Mouse (Mus musculus) kidney, embryonic 14.5 days (tissue): ENCODE measurements at regions not wholly inside any gene's neighbourhood (a gene's known extent, or its start where the extent isn't known, plus 50 kb on each side); places are given as distances from the start of the nearest gene placed in this dataset.

ENCODE experiments used
- ATAC-seq: fragments of 200-750 bp; cut with Nextera tagmentation; 2 replicates; pipeline ENCODE4 v1.8.0; 2017; ENCODE audit warnings: moderate number of reproducible peaks, mild to moderate bottlenecking, moderate TSS enrichment, moderate library complexity; ENCODE audit not compliant: low FRiP score, low TSS enrichment
- H3K27ac ChIP-seq: fragments of 300-500 bp; sonication (generic); 2 replicates; pipeline ENCODE4 v1.5.1; 2014; ENCODE audit warnings: low read depth, mild to moderate bottlenecking, low read length, moderate library complexity, mixed read lengths
- H3K27me3 ChIP-seq: fragments of 300-500 bp; sonication (generic); 2 replicates; pipeline ENCODE4 v1.6.1; 2014; ENCODE audit warnings: mild to moderate bottlenecking, low read length; ENCODE audit not compliant: control insufficient read depth, insufficient read depth
- H3K36me3 ChIP-seq: fragments of 300-500 bp; sonication (generic); 2 replicates; pipeline ENCODE4 v1.6.1; 2014; ENCODE audit warnings: low read length, mixed read lengths; ENCODE audit not compliant: control insufficient read depth, insufficient read depth
- H3K4me1 ChIP-seq: fragments of 300-500 bp; sonication (generic); 2 replicates; pipeline ENCODE4 v1.6.1; 2014; ENCODE audit warnings: low read length, mixed read lengths; ENCODE audit not compliant: control insufficient read depth, insufficient read depth
- H3K4me2 ChIP-seq: fragments of 300-500 bp; sonication (generic); replicated peaks from 2 replicates; pipeline ENCODE4 v1.6.1; 2014; ENCODE audit warnings: low read depth, mild to moderate bottlenecking, low read length
- H3K4me3 ChIP-seq: fragments of 300-500 bp; sonication (generic); 2 replicates; pipeline ENCODE4 v1.5.1; 2014; ENCODE audit warnings: mild to moderate bottlenecking, low read length
- H3K9ac ChIP-seq: fragments of 300-500 bp; sonication (generic); 2 replicates; pipeline ENCODE4 v1.6.1; 2014; ENCODE audit warnings: low read depth, mild to moderate bottlenecking, low read length, moderate library complexity
- H3K9me3 ChIP-seq: fragments of 300-500 bp; sonication (generic); 2 replicates; pipeline ENCODE4 v1.6.1; 2016; ENCODE audit warnings: low read length; ENCODE audit not compliant: control insufficient read depth
- WGBS: fragments of 180-500 bp; shearing (Covaris S2); extraction: QIAGEN DNeasy Blood & Tissue Kit; methylation state at CpG from one replicate; pipeline ENCODE4 v1.1.7; 2014; 5-methylcytosine and 5-hydroxymethylcytosine counted together

- ATAC-seq = no peak
- Histone ChIP-seq H3K4me3 (no peak overlapping the region), H3K27me3 (no peaks in the 10 kb centered on the region), H3K36me3 (no peaks in the 10 kb centered on the region), H3K4me2 (no peak overlapping the region), H3K4me1 (no peaks in the 10 kb centered on the region), H3K9ac (no peak overlapping the region), H3K9me3 (peaks cover 21% of the 10 kb centered on the region), H3K27ac (no peak overlapping the region)
- 73% methylated on average over 7 of the region's 7 CpGs for WGBS
These were observed 146.9 kb downstream of the Rpap3 start for GRCm38 (mm10) chr15:97558725-97559124.

DNA sequence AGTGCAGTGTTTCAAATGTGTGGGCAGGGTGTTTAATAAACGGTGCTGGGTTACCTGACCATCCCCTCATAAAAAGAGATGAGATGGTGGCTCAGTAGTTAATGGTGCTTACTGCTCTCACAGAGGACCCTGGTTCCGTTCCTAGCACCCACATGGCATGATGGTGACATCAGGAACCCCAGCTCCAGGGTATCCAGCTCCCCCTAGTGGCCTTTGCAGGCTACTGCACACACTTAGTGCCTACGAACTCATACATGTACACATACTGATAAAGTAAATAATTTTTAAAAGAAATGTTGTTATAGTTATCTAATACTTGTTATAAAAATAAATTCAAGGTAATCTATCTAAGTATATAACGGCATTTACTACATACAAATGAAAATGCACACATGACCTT lies 157.3 kb downstream of the Rpap3 start:
- no peaks in the 10 kb centered on the region for H3K27me3 ChIP-seq
- H3K4me2 ChIP-seq = no peak overlapping the region
- no peak for ATAC-seq
- no peak overlapping the region for H3K9ac ChIP-seq
- 91% methylated on average over 4 of the region's 4 CpGs for WGBS
- no peaks in the 10 kb centered on the region for H3K4me1 ChIP-seq
- no peaks in the 10 kb centered on the region for H3K36me3 ChIP-seq
- H3K27ac ChIP-seq = no peak overlapping the region
- no peak overlapping the region for H3K4me3 ChIP-seq
- H3K9me3 ChIP-seq = peaks cover 8% of the 10 kb centered on the region

DNA sequence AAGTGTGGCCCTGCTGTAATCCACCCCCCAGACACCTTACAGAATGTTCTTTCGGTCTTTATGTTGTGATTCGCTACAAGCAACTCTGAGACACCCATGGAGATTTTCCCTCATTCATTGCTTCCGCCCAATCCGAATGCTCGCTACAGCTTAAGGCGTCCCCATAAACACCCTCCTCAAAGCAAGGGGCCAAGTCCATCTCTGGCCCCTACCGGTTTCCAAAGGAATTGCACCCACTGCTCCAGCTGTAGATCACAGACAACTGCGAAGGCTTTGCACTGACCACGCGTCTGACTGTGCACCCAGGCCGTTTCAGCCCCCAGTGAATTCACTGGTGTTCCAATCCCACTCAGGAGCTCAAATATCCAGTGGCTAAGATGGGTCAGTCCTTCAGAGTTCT lies 160.6 kb downstream of the Rpap3 start:
- ATAC-seq = no peak
- WGBS = 89% methylated on average over 11 of the region's 11 CpGs
- peaks cover 8% of the 10 kb centered on the region for H3K9me3 ChIP-seq
- no peaks in the 10 kb centered on the region for H3K4me1 ChIP-seq
- no peak overlapping the region for H3K4me2 ChIP-seq
- H3K36me3 ChIP-seq = no peaks in the 10 kb centered on the region
- no peaks in the 10 kb centered on the region for H3K27me3 ChIP-seq
- H3K9ac ChIP-seq = no peak overlapping the region
- H3K4me3 ChIP-seq = no peak overlapping the region
- H3K27ac ChIP-seq = no peak overlapping the region

DNA sequence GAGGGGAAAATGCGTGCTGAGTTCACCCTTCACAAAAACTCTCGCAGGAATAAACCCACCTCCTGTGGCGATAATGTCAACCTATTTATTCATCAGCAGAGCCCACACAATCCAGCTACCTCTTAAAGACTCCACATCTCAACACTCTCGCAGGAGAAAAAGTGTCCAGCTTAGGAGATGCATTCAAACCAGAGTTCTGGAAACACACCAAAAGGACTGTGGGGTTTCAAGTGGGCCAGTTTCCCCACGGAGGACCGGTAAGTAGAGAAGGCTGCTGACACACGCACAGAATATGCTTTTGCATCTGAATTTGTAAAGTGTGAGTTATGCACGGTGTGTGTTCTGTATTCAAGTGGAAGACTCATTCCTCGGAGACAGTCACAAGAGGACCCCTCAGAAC lies 164.0 kb downstream of the Rpap3 start:
- no peak overlapping the region for H3K27ac ChIP-seq
- peaks cover 2% of the 10 kb centered on the region; the same call in 1 of the 2 replicates for H3K9me3 ChIP-seq
- H3K9ac ChIP-seq = no peak overlapping the region
- H3K27me3 ChIP-seq = no peaks in the 10 kb centered on the region
- H3K36me3 ChIP-seq = no peaks in the 10 kb centered on the region
- 84% methylated on average over 9 of the region's 9 CpGs for WGBS
- no peak overlapping the region for H3K4me2 ChIP-seq
- H3K4me3 ChIP-seq = no peak overlapping the region
- ATAC-seq = no peak
- no peaks in the 10 kb centered on the region for H3K4me1 ChIP-seq

- H3K4me3 ChIP-seq = no peak overlapping the region
- H3K36me3 ChIP-seq = no peaks in the 10 kb centered on the region
- H3K27me3 ChIP-seq = no peaks in the 10 kb centered on the region
- H3K27ac ChIP-seq = no peak overlapping the region
- H3K4me2 ChIP-seq = no peak overlapping the region
- 91% methylated on average over 12 of the region's 12 CpGs for WGBS
- ATAC-seq = no peak
- no peaks in the 10 kb centered on the region for H3K9me3 ChIP-seq
- H3K9ac ChIP-seq = no peak overlapping the region
- no peaks in the 10 kb centered on the region for H3K4me1 ChIP-seq
These were observed 169.5 kb downstream of the Rpap3 start for GRCm38 (mm10) chr15:97536145-97536544.

DNA sequence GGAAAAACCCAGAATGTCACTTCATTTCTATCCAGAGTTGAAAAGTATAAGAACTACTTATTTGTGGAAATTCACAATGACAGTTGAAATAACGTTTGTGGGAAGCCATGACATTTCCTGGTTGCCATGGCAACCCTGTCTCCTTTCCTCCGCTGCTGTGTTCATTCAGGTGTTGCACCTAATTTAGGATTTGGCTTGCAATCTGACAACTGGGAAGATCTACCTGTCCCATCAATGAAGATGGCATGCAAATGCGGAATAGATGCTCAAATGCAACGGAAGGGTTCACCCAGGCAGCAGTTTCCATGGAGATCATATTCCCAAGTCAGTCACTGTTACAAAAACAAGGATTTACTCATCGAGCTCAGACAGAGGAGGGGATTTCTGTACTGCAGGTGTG lies 170.7 kb downstream of the Rpap3 start:
- Histone ChIP-seq H3K36me3 (no peaks in the 10 kb centered on the region), H3K9me3 (no peaks in the 10 kb centered on the region), H3K4me1 (no peaks in the 10 kb centered on the region), H3K27ac (no peak overlapping the region), H3K4me3 (no peak overlapping the region), H3K4me2 (no peak overlapping the region), H3K27me3 (no peaks in the 10 kb centered on the region), H3K9ac (no peak overlapping the region)
- WGBS = 66% methylated on average over 5 of the region's 5 CpGs
- no peak for ATAC-seq

- H3K4me3 ChIP-seq = no peak overlapping the region
- no peaks in the 10 kb centered on the region for H3K4me1 ChIP-seq
- no peak overlapping the region for H3K27ac ChIP-seq
- H3K9ac ChIP-seq = no peak overlapping the region
- H3K9me3 ChIP-seq = no peaks in the 10 kb centered on the region
- WGBS = 76% methylated on average over 12 of the region's 12 CpGs
- no peak overlapping the region for H3K4me2 ChIP-seq
- ATAC-seq = no peak
- no peaks in the 10 kb centered on the region for H3K36me3 ChIP-seq
- no peaks in the 10 kb centered on the region for H3K27me3 ChIP-seq
These were observed 171.9 kb downstream of the Rpap3 start for GRCm38 (mm10) chr15:97533553-97534291.

DNA sequence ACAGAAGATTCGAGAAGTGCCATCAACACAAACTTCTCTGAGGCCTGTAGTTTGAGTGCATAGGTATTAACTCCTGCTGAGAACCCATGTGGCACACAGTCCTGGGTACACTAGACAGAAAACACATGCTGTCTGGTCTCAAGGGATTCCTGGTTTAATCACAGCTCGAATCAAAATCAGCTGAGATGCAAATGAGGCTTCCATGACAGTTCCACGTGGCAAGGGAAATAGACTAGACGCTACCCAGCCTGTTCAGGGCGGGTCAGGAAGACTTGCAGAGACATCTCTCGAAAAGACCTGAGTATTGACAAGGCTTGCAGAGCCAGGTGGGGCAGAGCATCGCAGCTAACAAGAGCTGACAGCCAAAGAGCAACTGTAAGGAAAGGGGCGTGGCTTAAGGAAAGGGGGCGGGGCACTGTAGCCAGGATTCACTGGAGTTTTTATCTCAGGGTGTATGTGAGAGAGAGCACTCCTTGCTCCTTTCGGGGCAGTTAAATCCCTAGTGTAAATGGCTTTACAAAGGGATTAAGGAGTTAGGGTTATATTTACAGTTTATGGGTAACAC lies 173.2 kb downstream of the Rpap3 start:
- no peaks in the 10 kb centered on the region for H3K36me3 ChIP-seq
- 68% methylated on average over 10 of the region's 10 CpGs for WGBS
- no peak overlapping the region for H3K27ac ChIP-seq
- H3K4me3 ChIP-seq = no peak overlapping the region
- no peaks in the 10 kb centered on the region for H3K4me1 ChIP-seq
- no peaks in the 10 kb centered on the region for H3K27me3 ChIP-seq
- H3K9ac ChIP-seq = no peak overlapping the region
- ATAC-seq = no peak
- H3K4me2 ChIP-seq = no peak overlapping the region
- H3K9me3 ChIP-seq = no peaks in the 10 kb centered on the region

DNA sequence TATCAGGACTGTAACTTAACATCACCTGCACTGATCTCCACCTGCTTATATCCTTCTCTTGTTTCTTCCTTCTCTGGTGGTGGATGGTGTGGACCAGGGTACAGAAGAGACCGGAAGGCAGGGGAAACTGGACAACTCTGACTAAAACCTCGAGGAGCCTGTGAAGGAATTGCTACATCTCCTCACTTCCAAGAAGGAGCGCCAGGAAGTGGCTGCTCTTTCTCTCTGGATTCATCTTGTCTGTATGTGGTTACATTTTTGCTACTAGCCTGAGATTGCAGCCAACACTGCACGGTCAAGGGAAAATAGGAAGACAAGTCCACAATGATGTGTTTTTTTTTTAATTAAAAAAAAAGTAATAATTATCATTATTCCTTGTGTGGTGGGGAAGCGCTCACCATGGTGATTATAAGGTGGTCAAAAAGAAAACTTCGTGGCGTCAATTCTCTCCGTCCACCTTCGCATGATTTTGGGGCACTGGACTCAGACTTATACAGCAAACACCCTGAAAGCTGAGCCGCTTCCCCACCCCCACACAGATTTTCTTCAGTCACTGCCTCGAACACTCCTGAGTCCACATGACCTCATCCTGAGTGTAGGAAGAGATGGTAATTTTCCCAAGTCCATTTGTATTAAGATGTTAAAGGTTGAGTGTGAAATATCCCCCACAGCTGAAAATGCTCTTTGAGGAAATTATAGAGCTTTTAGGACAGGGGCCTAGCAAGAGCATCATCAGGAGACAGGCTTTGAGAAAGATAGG lies 177.2 kb downstream of the Rpap3 start:
- ATAC-seq = no peak
- Histone ChIP-seq H3K27me3 (no peaks in the 10 kb centered on the region), H3K4me2 (no peak overlapping the region), H3K36me3 (no peaks in the 10 kb centered on the region), H3K9ac (no peak overlapping the region), H3K27ac (no peak overlapping the region), H3K4me1 (no peaks in the 10 kb centered on the region), H3K9me3 (0 out of 2 replicates have a peak, but pooled peaks cover 3% of the 10 kb centered on the region), H3K4me3 (no peak overlapping the region)
- 81% methylated on average over 11 of the region's 11 CpGs for WGBS
